Mouse (Mus musculus) cerebellum, adult 11 months (tissue): Measurements from ENCODE around the gene Htt.
"Not testable (repeated sequence)": the region's sequence is repeated elsewhere in the genome, so short reads cannot be mapped to it uniquely, and the experiment has no call there.

Source experiments
- DNase-seq: peaks from one replicate; pipeline ENCODE4 v3.0.0; 2022

Htt gene

DNA sequence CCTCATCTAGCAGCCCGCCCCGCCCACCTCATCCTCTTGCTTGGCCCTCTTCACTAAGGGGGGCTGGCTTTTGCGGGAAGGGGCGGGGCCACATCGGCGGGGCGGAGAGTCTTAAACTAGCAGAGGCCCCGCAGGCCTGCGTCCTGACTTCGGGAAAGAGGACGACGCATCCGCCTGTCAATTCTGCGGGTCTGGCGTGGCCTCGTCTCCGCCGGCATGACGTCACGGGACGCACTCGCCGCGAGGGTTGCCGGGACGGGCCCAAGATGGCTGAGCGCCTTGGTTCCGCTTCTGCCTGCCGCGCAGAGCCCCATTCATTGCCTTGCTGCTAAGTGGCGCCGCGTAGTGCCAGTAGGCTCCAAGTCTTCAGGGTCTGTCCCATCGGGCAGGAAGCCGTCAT, at the start of gene Htt:
Htt (plus strand) TSS at position 232 of the 400 bp plus-strand sequence.
- DNase-seq: peak; percentile 96

DNA sequence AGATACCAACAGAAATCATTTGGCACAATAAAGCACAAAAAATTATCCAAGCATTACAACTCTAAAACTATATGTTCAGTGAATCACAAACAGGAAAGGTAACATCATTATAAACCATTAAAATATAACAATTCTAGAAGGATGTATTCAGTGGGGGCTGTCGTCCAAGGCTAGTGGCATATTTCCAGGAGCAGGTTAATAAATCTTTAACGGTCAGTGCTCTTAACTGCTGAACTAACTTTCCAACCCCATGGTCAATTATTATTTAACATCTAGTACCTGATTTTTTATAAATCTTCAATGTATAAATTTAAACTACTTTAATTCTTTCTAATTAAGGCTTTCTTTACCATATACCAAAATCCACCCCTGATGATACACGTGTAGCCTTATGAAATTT, 47.2 kb upstream of the Htt start:
- DNase-seq: not testable (repeated sequence)

DNA sequence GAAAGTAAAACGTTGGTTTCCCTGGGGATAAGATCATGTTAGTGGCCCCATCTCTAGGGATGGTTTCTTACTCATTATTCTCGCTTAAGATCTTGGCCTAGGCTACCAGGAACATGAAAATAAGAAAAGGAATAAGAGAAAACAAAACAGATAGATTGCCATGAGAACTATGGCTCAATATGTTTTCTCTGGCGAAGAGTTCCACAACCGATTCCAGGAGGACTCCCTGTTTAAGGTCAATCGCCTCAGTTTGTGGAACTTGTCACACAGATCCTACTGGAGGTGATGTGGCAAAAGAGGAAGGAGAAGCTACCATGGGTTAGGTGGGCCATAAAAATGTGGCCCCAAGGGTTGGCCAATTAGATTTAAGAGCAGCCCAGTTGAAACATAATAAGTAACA, 46.7 kb upstream of the Htt start:
- no peak for DNase-seq

GRCm38 (mm10) chr5:34729141-34729540, 32.4 kb upstream of the Htt start:
- peak; percentile 3 for DNase-seq

DNA sequence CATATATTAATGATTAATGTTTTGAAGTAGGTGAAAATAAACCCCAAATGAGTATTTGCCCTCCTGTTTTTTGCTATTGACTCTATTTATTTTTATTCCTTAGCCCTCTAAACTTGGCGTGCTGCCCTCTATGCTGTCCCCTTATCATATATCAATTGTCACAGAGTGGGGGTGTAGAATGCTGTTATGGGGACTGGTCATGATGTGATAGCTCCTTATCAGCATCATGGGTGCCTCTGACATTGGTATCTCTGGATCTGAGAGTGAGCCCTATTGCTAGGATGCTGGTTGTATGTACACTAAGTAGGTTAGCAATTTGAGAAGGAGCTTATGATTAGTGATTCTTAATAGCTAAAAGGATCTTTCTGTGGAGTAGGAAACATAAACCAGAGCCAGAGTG, 31.3 kb upstream of the Htt start:
- no peak for DNase-seq

GRCm38 (mm10) chr5:34751477-34751876, 10.1 kb upstream of the Htt start:
- no peak for DNase-seq

GRCm38 (mm10) chr5:34758762-34759161, 2.8 kb upstream of the Htt start:
- no peak for DNase-seq

GRCm38 (mm10) chr5:34760850-34761508, 561 bp upstream of the Htt start:
- DNase-seq: peak; percentile 34

GRCm38 (mm10) chr5:34761934-34762611, 533 bp downstream of the Htt start:
- DNase-seq: peak; percentile 39

DNA sequence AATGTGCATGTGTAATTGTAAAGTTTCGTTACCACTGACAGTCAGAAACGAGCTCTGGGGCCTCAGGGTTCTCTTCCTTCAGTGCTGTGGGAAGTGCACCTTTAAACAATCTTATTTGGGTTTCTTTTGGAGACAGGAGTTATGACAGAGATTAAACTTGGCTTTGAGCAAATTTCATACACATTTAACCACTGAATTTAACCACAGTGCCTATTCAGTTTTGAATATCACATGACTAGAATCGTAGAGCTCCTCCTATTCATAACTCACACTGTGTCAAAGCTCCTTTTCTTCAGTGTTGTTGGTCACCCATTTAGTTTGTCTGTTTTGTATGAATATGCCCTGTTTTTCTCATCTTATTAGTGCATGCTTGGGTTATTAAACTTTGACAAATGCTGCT, 10.3 kb downstream of the Htt start:
- no peak for DNase-seq

DNA sequence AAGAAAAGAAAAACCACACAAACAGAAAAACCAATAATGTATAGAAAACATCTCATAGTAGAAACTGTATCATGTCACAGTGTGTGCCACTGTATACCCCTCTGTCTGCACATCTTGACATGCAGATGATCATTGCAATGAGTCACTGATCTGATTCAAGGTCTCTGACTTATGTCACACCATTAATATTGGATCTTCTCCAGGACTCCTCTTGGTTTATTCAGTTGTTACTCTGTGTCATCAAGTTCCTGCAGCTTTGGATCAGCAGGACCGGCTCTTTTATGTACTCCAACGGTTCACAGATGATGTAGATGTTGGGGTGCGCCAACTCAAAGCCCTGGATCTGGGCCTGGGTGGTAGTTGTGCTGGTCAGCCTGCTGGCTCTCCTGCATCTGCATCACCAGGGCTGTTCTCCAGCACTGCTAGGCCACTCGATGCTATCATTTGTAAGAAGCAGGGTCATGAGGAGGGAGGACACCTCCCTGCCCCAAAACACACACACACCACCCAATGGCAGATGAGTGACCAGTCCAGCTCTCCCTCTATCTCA, 11.2 kb downstream of the Htt start:
- DNase-seq: no peak

- DNase-seq: no peak
These were observed 11.9 kb downstream of the Htt start for GRCm38 (mm10) chr5:34773392-34773791.

- no peak for DNase-seq
These were observed 23.5 kb downstream of the Htt start for GRCm38 (mm10) chr5:34785027-34785426.

- DNase-seq: no peak
These were observed 29.6 kb downstream of the Htt start for GRCm38 (mm10) chr5:34791141-34791540.

DNA sequence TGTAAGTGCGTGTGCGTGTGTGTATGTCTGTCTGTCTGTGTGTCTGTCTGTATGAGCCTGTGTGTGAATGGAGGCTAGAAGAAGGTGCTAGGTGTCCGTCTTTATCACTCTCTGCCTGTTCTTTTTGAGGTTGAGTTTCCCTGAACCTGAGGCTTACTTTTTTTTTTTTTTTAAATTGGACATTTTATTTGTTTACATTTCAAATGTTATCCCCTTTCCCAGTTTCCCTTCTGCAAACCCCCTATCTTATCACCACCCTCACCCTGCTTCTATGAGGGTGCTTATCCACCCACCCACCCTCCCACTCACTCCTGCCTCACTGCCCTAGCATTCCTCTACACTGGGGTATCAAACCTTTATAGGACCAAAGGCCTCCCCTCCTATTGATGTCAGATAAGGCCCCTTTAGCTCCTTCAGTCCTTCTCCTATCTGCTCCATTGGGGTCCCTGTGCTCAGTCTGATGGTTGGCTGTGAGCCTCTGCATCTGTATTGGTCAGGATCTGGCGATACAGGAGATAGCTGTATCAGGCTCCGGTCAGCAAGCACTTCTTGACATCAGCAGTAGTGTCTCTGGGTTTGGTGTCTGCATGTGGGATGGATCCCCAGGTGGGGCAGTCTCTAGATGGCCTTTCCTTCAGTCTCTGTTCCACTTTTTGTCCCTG, 38.9 kb downstream of the Htt start:
- no peak for DNase-seq

- no peak for DNase-seq
These were observed 44.5 kb downstream of the Htt start for GRCm38 (mm10) chr5:34806038-34806437.

DNA sequence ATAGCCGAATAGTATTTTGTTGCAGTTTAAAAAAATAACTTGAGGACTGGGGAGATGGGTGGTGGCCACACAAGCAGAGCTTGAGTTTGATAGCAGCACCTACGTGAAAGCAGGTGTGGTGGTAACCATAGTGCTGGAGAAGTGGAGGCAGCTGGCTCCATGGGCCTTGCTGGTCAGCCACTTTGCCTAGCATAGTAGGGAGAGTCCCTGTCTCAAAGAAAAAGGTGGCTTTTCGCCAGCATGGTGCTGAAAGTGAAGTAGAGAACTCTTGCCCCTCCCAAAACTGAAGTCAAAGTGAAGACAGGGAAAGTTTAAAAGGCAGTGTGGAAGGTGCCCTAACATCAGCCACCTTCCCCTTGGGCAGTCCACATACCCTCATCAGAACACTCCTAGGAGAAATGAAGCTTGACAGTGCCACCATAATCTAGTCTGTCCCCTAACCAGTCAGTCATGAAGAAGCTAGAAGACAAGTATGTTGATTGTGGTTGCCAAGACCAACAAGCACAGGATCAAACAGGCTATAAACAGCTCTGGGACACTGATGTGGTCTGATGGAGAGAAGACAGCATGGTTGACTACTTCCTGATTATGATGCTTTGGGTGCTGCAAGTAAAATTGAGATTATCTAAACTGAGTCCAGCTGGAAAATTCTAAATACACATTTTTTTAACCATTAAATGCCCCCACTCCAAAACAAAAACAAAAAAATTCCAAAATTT, 61.0 kb downstream of the Htt start:
- DNase-seq: no peak

- no peak for DNase-seq
These were observed 92.5 kb downstream of the Htt start for GRCm38 (mm10) chr5:34854079-34854478.

DNA sequence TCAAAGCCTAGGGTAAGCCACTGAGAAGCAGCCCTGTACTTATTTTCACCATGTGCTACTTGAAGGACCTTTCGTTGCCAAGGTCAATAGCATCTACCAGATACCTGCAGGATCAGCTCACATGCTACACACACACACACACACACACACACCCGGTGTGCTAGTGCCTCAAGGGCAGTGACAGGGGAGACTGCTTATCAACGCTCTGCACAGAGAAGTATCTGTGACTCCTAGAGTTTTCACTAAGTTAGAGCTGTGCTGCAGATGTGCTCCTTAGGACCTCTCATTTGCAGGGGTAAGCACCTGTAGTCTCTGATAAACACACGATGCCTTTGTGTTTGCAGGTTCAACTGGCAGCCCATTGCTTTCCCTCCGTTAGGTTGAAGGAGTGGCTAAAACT, 103.8 kb downstream of the Htt start:
- DNase-seq: no peak

GRCm38 (mm10) chr5:34880307-34880706, 118.8 kb downstream of the Htt start:
- DNase-seq: not testable (repeated sequence)

GRCm38 (mm10) chr5:34881023-34881422, 119.5 kb downstream of the Htt start:
- DNase-seq: no peak

DNA sequence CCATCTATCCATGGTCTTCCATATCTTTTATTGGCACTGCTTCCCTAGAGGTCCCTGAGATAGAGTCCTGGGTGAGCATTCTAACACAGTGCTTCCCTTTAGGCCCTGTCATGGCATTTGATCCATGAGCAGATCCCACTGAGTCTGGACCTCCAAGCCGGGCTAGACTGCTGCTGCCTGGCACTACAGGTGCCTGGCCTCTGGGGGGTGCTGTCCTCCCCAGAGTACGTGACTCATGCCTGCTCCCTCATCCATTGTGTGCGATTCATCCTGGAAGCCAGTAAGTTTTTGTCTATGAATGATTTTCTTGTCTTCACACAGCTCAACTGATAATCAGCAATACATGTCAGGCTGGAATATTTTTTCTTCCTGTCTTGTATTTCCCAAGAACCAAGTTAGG, 123.7 kb downstream of the Htt start:
- no peak for DNase-seq

GRCm38 (mm10) chr5:34889252-34889651, 127.7 kb downstream of the Htt start:
- no peak for DNase-seq
